Mouse (Mus musculus): ENCODE measurements around the gene Rap1b. TPM values are rescaled to one million over a fixed set of nuclear protein-coding genes. Genes with fewer than 3 reads are reported as not detected.

The Rap1b gene
- polyA plus RNA-seq, 1 experiment from 2014 or later = 130 TPM

DNA sequence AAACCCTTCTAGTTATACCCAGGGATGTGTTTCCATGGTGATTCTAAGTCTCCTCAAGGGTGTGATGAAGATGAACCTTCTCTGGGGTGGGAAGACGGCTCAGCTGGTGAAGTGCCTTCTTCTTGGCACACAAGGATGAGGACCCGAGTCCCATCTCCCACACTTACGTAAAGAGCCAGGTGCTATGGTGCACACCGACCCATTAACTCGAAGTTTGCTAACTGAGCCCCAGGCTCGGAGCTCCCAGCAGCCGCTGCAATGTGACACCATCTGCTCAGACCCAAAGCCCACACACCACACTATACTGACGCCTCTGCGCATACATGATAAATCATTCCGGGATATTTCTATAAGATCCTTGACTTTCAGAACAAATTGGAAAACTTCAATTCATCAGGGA, 29.1 kb upstream of the Rap1b start:
- 83% methylated on average over 10 of the region's 10 CpGs for WGBS
- H3K36me3 ChIP-seq (replicated peaks) = no peaks in the 10 kb centered on the region
- H3K27ac ChIP-seq = no peak overlapping the region
- H3K4me2 ChIP-seq = no peak overlapping the region
- no peaks in the 10 kb centered on the region for H3K27me3 ChIP-seq
- no peaks in the 10 kb centered on the region for H3K9me3 ChIP-seq
- no peak overlapping the region for H3K9ac ChIP-seq
- H3K4me1 ChIP-seq = no peaks in the 10 kb centered on the region
- ATAC-seq (ENCODE audit: low FRiP score) = no peak
- H3K4me3 ChIP-seq (replicated peaks) = no peak overlapping the region

DNA sequence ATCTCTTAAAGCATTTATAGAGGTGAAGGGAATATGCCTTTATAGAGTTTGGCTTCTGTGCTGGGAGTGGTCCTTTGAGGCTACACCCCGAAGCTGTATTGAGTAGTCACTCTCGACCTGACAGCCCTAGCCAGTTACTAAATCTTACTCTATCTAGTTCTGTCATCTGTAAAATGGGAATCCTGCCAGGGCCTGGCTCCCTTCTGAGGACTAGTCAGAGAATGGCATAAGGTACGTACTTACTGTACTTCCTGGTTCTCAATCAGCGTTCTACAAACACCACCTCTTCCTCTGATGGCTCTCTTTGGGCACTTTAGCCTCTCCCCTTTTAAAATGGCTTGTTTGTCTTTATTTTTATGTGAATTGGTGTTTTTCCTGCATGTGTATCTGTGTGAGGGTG, 28.1 kb upstream of the Rap1b start:
- Histone ChIP-seq H3K27ac (no peak overlapping the region), H3K4me1 (no peaks in the 10 kb centered on the region), H3K36me3 (replicated peaks) (no peaks in the 10 kb centered on the region), H3K4me2 (no peak overlapping the region), H3K4me3 (replicated peaks) (no peak overlapping the region), H3K9ac (no peak overlapping the region), H3K27me3 (no peaks in the 10 kb centered on the region), H3K9me3 (no peaks in the 10 kb centered on the region)
- ATAC-seq (ENCODE audit: low FRiP score) = no peak
- 90% methylated on average over 4 of the region's 4 CpGs for WGBS

DNA sequence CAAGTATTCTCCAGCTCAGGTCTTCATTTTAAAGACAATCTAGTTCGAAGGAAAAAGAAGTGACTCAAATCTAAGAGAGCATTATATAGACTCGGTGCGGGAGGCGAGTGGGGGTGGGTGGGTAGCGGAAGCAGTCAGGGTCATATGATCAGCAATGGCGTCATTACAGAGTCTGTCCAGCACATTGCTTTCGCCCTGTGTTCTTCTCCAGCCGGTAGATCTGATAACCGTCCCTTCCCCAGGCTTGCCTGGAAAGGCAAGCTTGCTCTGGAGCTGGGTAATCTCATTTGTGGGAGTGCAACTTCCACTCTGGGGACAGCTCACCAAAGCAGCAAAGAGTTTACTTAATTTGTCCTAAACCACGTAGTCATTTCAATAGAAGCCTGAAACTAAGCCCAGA, 26.6 kb upstream of the Rap1b start:
- no peak overlapping the region for H3K4me2 ChIP-seq
- WGBS = 84% methylated on average over 10 of the region's 10 CpGs
- no peak overlapping the region for H3K27ac ChIP-seq
- no peaks in the 10 kb centered on the region for H3K36me3 ChIP-seq (replicated peaks)
- H3K27me3 ChIP-seq = no peaks in the 10 kb centered on the region
- ATAC-seq (ENCODE audit: low FRiP score) = no peak
- no peak overlapping the region for H3K4me3 ChIP-seq (replicated peaks)
- H3K9me3 ChIP-seq = no peaks in the 10 kb centered on the region
- no peak overlapping the region for H3K9ac ChIP-seq
- H3K4me1 ChIP-seq = no peaks in the 10 kb centered on the region

DNA sequence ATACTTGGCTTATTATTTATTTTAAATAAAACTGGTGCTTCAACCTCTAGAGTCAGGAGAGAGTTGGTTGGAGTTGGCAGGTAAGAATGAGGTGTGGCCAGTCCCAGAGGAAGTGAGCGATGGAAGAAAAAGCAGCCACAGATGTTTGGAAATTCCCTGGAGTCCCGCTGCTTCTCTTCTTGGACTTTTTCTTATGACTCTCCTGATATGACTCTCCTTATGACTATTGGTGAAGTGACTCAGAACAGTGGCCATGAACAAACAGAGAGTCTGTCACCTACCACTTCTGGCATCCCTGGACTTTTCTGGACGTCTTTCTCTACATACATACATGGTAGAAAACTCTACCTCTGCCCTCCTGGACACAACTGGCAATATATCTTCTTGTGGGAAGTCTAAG, 21.5 kb upstream of the Rap1b start:
- Histone ChIP-seq H3K36me3 (replicated peaks) (no peaks in the 10 kb centered on the region), H3K4me1 (no peaks in the 10 kb centered on the region), H3K27ac (no peak overlapping the region), H3K9me3 (no peaks in the 10 kb centered on the region), H3K4me3 (replicated peaks) (no peak overlapping the region), H3K9ac (no peak overlapping the region), H3K4me2 (no peak overlapping the region), H3K27me3 (no peaks in the 10 kb centered on the region)
- ATAC-seq (ENCODE audit: low FRiP score) = no peak
- 83% methylated on average over 3 of the region's 3 CpGs for WGBS

DNA sequence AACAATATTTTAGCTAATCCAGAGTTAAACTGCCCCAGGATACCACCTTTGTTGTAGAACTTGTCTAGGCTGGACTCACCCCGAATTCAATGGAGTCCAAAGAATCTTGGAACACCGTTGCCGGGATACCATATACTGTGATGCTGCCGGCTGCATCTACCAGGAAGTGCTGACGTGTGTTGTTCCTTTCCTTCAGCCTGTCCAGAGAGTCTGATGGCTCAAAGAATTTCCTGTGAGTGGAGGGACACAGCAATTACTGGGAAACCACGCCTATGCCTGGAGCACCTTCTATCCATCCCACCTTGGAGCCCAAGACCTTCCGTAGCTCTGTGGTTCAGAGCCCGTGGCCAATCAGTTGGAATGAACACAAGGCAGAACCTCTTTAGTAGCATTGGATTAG, 20.8 kb upstream of the Rap1b start:
- no peak overlapping the region for H3K4me3 ChIP-seq (replicated peaks)
- 76% methylated on average over 8 of the region's 8 CpGs for WGBS
- no peaks in the 10 kb centered on the region for H3K36me3 ChIP-seq (replicated peaks)
- no peak overlapping the region for H3K27ac ChIP-seq
- ATAC-seq (ENCODE audit: low FRiP score) = no peak
- no peak overlapping the region for H3K4me2 ChIP-seq
- H3K9me3 ChIP-seq = no peaks in the 10 kb centered on the region
- H3K9ac ChIP-seq = no peak overlapping the region
- H3K4me1 ChIP-seq = no peaks in the 10 kb centered on the region
- H3K27me3 ChIP-seq = no peaks in the 10 kb centered on the region

DNA sequence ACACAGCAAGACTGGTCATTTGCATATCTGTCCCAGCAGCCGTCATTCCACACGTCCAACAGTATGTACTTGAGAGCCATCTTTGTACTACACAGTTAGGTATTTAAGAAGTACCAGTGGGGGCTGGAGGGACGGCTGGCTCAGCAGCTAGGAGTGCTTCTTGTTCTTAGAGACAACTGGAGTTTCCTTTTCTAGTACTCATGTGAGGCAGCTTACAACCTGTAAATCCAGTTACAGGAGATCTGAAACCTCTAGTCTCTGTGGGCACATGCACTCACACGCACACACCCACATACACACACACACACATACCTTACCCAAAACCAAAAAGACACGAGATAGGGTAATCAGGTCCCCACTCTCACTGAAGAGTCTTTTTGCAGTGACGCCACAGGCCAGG, 18.9 kb upstream of the Rap1b start:
- ATAC-seq (ENCODE audit: low FRiP score) = no peak

DNA sequence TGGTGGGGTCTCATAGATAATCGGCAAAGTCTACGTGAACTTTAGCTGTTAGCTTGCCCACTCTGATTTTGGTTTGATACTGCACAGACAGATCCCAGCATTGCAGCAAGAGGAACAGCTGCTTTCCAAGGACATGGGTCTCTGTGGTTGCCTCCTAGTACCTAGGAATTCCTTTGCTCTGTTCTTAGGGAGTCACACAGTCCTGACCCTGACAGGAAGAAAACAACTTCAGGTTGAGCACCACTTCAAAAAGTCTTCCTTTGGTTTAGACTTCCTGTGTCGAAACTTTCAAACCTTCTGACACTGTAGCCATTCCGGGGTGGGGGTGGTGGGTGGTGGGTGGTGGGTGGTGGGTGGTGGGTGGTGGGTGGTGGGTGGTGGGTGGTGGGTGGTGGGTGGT, 18.4 kb upstream of the Rap1b start:
- no peaks in the 10 kb centered on the region for H3K4me1 ChIP-seq
- no peaks in the 10 kb centered on the region for H3K36me3 ChIP-seq (replicated peaks)
- no peak overlapping the region for H3K9ac ChIP-seq
- no peak overlapping the region for H3K27ac ChIP-seq
- H3K9me3 ChIP-seq = no peaks in the 10 kb centered on the region
- no peaks in the 10 kb centered on the region for H3K27me3 ChIP-seq
- no peak overlapping the region for H3K4me2 ChIP-seq
- WGBS = 91% methylated on average over 4 of the region's 4 CpGs
- ATAC-seq (ENCODE audit: low FRiP score) = no peak
- no peak overlapping the region for H3K4me3 ChIP-seq (replicated peaks)

More for the DNA sequence above, 18.9 kb upstream of the Rap1b start:
- Histone ChIP-seq H3K9ac (no peak overlapping the region), H3K4me1 (no peaks in the 10 kb centered on the region), H3K9me3 (no peaks in the 10 kb centered on the region), H3K27ac (no peak overlapping the region), H3K4me3 (replicated peaks) (no peak overlapping the region), H3K36me3 (replicated peaks) (no peaks in the 10 kb centered on the region), H3K4me2 (no peak overlapping the region), H3K27me3 (no peaks in the 10 kb centered on the region)
- 73% methylated on average over 6 of the region's 6 CpGs for WGBS

DNA sequence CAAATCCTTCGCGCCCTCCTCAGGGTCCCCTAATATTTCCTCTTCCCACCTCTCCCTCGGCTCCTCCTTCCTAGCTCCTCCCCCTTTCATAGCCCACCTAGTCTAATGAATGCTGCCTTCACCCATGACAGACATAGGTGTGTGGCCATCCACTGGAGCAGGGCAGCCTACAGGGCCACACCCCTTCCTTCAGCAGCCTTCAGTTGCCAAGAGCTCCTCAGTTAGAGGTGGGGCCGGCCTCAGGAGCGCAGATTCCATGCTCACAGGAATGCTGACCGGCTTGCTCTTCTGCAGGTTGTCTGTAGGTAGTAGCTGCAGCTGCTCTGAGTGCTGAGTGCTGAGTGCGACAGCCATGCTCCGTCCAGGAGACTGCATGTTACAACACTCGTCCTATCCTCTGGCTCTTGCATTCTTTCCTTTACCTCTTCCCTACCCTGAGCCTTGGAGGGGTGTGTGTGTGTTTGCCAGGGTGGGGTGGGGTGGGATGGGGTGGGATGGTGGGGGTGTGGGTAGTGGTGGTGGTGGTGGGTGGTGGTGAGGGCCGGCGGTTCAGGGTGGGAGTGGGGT, 16.3 kb upstream of the Rap1b start:
- H3K27me3 ChIP-seq = no peaks in the 10 kb centered on the region
- 78% methylated on average over 11 of the region's 11 CpGs for WGBS
- no peak overlapping the region for H3K4me2 ChIP-seq
- H3K4me3 ChIP-seq (replicated peaks) = no peak overlapping the region
- no peak overlapping the region for H3K27ac ChIP-seq
- no peaks in the 10 kb centered on the region for H3K36me3 ChIP-seq (replicated peaks)
- no peaks in the 10 kb centered on the region for H3K4me1 ChIP-seq
- ATAC-seq (ENCODE audit: low FRiP score) = no peak
- H3K9ac ChIP-seq = no peak overlapping the region
- no peaks in the 10 kb centered on the region for H3K9me3 ChIP-seq

DNA sequence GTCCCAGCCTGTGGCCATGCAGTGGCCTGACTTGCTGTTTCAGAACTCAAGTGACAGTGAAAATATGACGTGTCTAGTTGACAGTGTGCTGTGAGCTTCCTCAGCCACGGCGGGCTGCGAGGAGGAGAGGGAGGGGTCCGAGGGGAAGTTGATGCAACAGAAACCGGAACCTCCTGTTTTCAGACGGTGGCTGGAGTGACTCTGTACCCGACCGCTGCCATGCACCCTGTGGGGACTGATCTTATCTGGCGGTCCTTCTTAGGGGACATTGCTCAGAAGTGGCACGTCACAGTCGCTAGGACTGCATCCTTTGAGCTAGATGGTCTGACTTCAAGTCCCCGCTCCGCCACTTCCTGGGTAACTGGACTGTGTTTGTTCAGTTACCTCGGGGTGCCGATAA, 15.1 kb upstream of the Rap1b start:
- Histone ChIP-seq H3K36me3 (replicated peaks) (no peaks in the 10 kb centered on the region), H3K9me3 (no peaks in the 10 kb centered on the region), H3K4me1 (no peaks in the 10 kb centered on the region), H3K4me2 (no peak overlapping the region), H3K9ac (no peak overlapping the region), H3K27me3 (no peaks in the 10 kb centered on the region), H3K4me3 (replicated peaks) (no peak overlapping the region), H3K27ac (no peak overlapping the region)
- ATAC-seq (ENCODE audit: low FRiP score) = no peak
- WGBS = 89% methylated on average over 15 of the region's 16 CpGs

DNA sequence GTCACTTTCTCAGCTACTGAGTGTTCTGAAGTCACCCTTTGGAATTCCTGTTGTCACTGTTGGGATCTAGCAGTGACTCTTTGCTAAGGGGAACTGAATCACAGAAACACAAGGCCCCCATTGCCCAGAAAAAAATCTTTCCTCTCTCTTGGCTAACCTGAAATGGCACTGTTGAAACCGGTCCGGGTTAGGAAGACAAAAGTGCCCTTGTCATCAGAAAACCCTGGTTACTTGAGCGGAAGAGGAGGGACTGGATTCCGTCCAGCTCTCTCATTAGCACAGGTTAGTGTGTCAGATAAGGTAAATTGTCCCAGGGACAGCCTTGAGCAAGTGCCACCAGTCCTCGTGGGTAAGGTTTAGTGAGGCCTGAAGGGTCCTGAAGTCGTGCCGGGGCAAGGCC, 14.5 kb upstream of the Rap1b start:
- Histone ChIP-seq H3K4me3 (replicated peaks) (no peak overlapping the region), H3K4me1 (no peaks in the 10 kb centered on the region), H3K27me3 (no peaks in the 10 kb centered on the region), H3K36me3 (replicated peaks) (no peaks in the 10 kb centered on the region), H3K4me2 (no peak overlapping the region), H3K9ac (no peak overlapping the region), H3K9me3 (no peaks in the 10 kb centered on the region), H3K27ac (no peak overlapping the region)
- WGBS = 77% methylated on average over 7 of the region's 7 CpGs
- ATAC-seq (ENCODE audit: low FRiP score) = no peak

DNA sequence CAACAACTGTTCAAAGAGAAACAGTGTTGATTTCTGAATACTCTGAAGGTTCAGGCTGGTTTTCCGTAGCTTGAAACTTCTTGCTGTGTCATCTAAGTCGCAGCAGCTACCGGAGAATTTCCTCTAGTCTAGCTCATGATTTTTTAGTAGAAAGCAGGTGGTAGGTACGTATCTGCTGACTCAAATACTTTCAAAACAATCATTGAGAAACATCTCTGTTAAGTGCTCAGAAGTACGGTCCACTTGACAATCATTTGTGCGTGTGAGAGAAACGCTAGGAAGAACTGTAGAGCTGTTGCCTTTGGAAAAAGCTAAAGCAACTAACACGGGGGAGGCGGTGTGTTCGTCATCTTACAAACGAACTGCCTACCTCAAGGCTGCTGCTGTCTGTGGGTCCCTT, 14.0 kb upstream of the Rap1b start:
- no peaks in the 10 kb centered on the region for H3K9me3 ChIP-seq
- no peak overlapping the region for H3K4me3 ChIP-seq (replicated peaks)
- H3K9ac ChIP-seq = no peak overlapping the region
- no peaks in the 10 kb centered on the region for H3K27me3 ChIP-seq
- ATAC-seq (ENCODE audit: low FRiP score) = no peak
- no peak overlapping the region for H3K27ac ChIP-seq
- no peaks in the 10 kb centered on the region for H3K4me1 ChIP-seq
- no peaks in the 10 kb centered on the region for H3K36me3 ChIP-seq (replicated peaks)
- no peak overlapping the region for H3K4me2 ChIP-seq
- 89% methylated on average over 11 of the region's 11 CpGs for WGBS

DNA sequence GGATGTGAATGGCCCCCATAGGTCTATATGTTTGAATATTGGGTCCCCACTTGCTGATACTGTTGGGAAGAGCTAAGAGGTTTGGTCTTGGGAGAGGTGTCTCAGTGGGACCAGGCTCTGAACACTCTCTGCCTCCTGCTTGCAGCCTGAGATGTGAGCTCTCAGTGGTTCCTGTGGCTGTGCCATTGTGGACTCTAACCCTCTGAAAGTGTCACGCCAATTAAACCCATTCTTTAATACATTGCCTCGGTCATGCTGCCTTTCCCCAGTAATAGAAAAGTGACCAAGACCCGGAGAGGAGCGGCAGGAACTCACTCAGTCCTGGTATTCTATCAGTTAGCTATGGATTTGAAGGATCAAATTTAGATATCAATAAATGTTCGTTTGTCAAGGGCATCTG, 12.4 kb upstream of the Rap1b start:
- no peak overlapping the region for H3K4me3 ChIP-seq (replicated peaks)
- H3K27me3 ChIP-seq = no peaks in the 10 kb centered on the region
- H3K9ac ChIP-seq = no peak overlapping the region
- ATAC-seq (ENCODE audit: low FRiP score) = no peak
- no peak overlapping the region for H3K27ac ChIP-seq
- no peaks in the 10 kb centered on the region for H3K4me1 ChIP-seq
- WGBS = 75% methylated on average over 5 of the region's 5 CpGs
- H3K36me3 ChIP-seq (replicated peaks) = no peaks in the 10 kb centered on the region
- no peaks in the 10 kb centered on the region for H3K9me3 ChIP-seq
- no peak overlapping the region for H3K4me2 ChIP-seq

DNA sequence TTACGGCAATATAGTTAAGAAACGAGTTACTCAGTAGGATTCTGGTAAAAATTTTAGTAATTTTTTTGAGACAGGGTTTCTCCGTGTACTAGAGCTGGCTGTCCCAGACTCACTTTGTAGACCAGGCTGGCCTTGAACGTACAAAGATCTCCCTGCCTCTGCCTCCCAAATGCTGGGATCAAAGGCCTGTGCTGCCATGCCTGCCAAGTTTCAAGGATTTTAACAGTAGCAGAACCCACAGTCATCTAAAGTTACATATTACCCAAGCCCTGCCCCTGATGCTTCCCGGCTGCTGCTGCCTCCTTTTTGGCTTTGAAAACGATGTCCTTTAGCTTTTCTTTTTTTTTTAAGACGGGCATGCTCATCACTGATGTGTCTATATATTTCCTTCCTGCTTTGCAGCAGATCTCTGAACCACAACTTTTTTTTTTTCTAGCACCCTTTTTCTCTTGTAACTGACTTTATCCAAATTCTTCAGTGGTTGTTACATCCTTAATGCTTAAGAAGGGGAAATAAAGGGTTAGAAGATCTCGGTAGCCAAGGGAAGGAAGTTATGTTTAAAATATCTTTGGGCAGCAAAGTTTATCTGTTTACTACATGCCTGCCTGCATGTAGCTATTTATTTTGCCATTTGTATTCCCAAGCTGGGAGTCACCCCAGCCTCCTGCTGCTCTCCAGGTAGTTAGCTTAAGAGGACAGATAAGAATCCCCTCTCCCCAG, 10.3 kb upstream of the Rap1b start:
- 83% methylated on average over 8 of the region's 8 CpGs for WGBS
- no peak overlapping the region for H3K27ac ChIP-seq
- ATAC-seq (ENCODE audit: low FRiP score) = no peak
- H3K4me2 ChIP-seq = no peak overlapping the region
- no peaks in the 10 kb centered on the region for H3K4me1 ChIP-seq
- H3K36me3 ChIP-seq (replicated peaks) = no peaks in the 10 kb centered on the region
- H3K9ac ChIP-seq = no peak overlapping the region
- H3K27me3 ChIP-seq = no peaks in the 10 kb centered on the region
- H3K4me3 ChIP-seq (replicated peaks) = no peak overlapping the region
- no peaks in the 10 kb centered on the region for H3K9me3 ChIP-seq
